Mouse (Mus musculus) yolk sac, embryonic 10.5 days (tissue): ENCODE data around the gene Pigo.
A peak's percentile ranks its signal among the peaks of the same experiment; 100 is the strongest.
"Not testable (repeated sequence)": the region's sequence is repeated elsewhere in the genome, so short reads cannot be mapped to it uniquely, and the experiment has no call there.

Source experiments
- DNase-seq: peaks from one replicate; pipeline ENCODE4 v3.0.0-alpha.2; 2017; ENCODE audit warnings: low spot score

The Pigo gene

GRCm38 (mm10) chr4:43001272-43001671 lies 24.3 kb downstream of the Pigo start:
- DNase-seq = no peak

GRCm38 (mm10) chr4:43000141-43000986 lies 25.3 kb downstream of the Pigo start, which contains the start of gene Vcp:
Gene Vcp (minus strand): TSS chr4:43000507.
- peak; percentile 100 for DNase-seq

- peak; percentile 91 for DNase-seq
These were observed 26.0 kb downstream of the Pigo start for GRCm38 (mm10) chr4:42999451-43000140.

GRCm38 (mm10) chr4:42998022-42998421 lies 27.6 kb downstream of the Pigo start:
- DNase-seq = no peak

GRCm38 (mm10) chr4:42988296-42988695 lies 37.3 kb downstream of the Pigo start:
- no peak for DNase-seq

- DNase-seq = not testable (repeated sequence)
These were observed 45.2 kb downstream of the Pigo start for GRCm38 (mm10) chr4:42980467-42980866.

GRCm38 (mm10) chr4:42978062-42978461 lies 47.6 kb downstream of the Pigo start:
- no peak for DNase-seq

- no peak for DNase-seq
These were observed 51.8 kb downstream of the Pigo start for GRCm38 (mm10) chr4:42973868-42974267.

GRCm38 (mm10) chr4:42972952-42973351 lies 52.7 kb downstream of the Pigo start:
- DNase-seq = no peak

- no peak for DNase-seq
These were observed 56.3 kb downstream of the Pigo start, which contains the start of gene 1700022I11Rik for GRCm38 (mm10) chr4:42969304-42969703. Gene 1700022I11Rik (plus strand): TSS chr4:42969604.
